Mouse (Mus musculus) E14TG2a.4 (cell line): ENCODE measurements around the gene Slc35b1.

Source experiments
- H3K27me3 ChIP-seq: 2 replicates; pipeline ENCODE4 v1.6.1; 2014; ENCODE audit warnings: low read length, control low read depth; ENCODE audit not compliant: insufficient read depth
- H3K36me3 ChIP-seq: 2 replicates; pipeline ENCODE4 v1.6.1; 2014; ENCODE audit warnings: low read length, control low read depth; ENCODE audit not compliant: insufficient read depth
- H3K4me1 ChIP-seq: replicated peaks from 2 replicates; pipeline ENCODE4 v1.6.1; 2014; ENCODE audit warnings: low read depth, low read length, control low read depth
- H3K4me3 ChIP-seq: replicated peaks from 2 replicates; pipeline ENCODE4 v1.5.1; 2014; ENCODE audit warnings: mild to moderate bottlenecking, low read length
- H3K9me3 ChIP-seq: 2 replicates; pipeline ENCODE4 v1.6.1; 2014; ENCODE audit warnings: low read length, control low read depth
- CTCF ChIP-seq: conservative IDR thresholded peaks from 2 replicates; pipeline ENCODE4 v1.5.1; 2014; ENCODE audit warnings: low read length
- NANOG ChIP-seq: IDR thresholded peaks from 2 replicates; pipeline ENCODE4 v1.6.1; 2014; ENCODE audit warnings: borderline replicate concordance, low read length, mixed read lengths
- POU5F1 ChIP-seq: IDR thresholded peaks from 2 replicates; pipeline ENCODE4 v1.6.1; 2014; ENCODE audit warnings: low read length, borderline replicate concordance

The Slc35b1 gene

DNA sequence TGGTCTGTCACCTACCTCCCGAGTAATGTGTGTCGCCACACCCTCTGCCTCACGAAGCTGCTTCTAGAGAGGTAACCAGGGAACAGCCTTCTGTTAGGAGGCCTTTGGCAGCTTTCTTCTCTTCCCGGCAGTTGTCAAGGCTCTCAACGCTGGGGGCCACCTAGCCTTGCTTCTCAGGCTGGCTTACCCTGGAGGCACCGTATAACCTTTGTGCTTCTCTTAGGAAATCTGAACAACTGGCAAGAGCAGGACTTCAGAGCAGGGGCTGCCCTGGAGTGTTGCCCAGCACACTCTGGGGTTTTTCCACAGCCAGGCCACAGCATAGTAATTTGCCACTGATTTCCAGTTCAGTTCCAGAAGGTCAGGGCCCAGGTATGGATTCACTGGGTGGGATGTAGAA is 34.2 kb upstream of the Slc35b1 start:
- Histone ChIP-seq H3K4me1 (peaks cover 29% of the 10 kb centered on the region), H3K27me3 (no peaks in the 10 kb centered on the region), H3K9me3 (no peaks in the 10 kb centered on the region), H3K4me3 (no peak overlapping the region), H3K36me3 (peaks cover 90% of the 10 kb centered on the region)
- no peak for TF ChIP-seq CTCF
- TF ChIP-seq POU5F1: no peak
- no peak for TF ChIP-seq NANOG

DNA sequence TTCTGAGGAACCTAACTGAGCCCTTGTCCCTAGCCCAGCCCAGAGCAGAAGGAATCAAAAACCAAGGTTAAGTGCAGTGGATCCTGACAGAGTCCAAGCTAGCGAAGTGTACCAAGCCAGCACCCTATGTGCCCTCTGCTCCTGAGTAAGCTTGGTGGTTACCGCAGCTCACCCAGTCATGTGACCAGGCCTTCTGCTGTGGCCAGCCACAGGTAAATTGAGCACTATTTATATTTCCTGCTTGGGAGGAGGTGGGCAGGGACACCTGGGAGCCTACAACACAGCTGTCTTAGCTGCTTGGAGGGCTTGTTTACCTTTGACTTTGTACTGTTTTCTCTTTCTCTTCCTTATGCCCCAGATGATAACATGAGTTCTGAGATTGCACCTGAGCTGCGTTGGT is 33.5 kb upstream of the Slc35b1 start:
- no peaks in the 10 kb centered on the region for H3K9me3 ChIP-seq
- H3K4me3 ChIP-seq: no peak overlapping the region
- peaks cover 29% of the 10 kb centered on the region for H3K4me1 ChIP-seq
- TF ChIP-seq CTCF (no peak), NANOG (no peak), POU5F1 (no peak)
- H3K27me3 ChIP-seq: no peaks in the 10 kb centered on the region
- peaks cover 90% of the 10 kb centered on the region for H3K36me3 ChIP-seq

DNA sequence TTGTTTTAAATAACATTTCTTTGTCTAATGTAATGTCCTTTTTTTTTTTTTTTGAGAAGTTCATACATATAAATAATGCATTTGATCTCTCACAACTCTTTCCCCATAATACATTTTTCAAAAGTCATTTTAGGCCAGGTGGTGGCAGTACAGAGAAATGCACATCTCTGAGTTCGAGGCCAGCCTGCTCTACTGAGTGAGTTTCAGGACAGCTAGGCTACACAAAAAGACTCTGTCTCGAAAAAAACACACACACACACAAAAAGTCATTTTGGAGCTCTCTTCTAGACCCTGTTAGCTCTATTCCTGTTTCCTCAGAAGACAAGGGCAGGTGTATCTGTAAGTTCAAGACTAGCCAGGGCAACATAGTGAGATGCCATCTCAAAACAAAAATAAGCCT is 31.8 kb upstream of the Slc35b1 start:
- Histone ChIP-seq H3K36me3 (peaks cover 90% of the 10 kb centered on the region), H3K4me3 (no peak overlapping the region), H3K9me3 (no peaks in the 10 kb centered on the region), H3K27me3 (no peaks in the 10 kb centered on the region), H3K4me1 (peaks cover 46% of the 10 kb centered on the region)
- no peak for TF ChIP-seq POU5F1
- TF ChIP-seq NANOG: no peak
- TF ChIP-seq CTCF: no peak

DNA sequence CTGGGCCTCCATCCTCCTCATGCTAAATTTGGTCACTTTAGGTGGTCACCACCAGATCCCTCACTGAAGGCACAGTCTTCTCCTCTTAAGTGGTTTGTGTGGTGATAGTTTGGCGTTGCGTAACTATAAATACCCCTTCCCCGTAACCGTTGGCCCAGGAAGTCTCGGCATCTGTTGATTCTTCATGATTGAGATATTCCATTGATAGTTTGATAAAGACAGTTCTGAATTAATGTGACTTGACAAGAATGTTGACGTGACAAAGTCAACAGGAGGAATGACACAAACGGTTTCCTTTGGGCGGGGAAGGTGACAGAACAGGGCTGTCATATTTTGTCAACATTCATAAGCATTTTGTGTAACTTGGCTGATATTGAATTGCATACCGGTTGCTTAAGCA is 31.3 kb upstream of the Slc35b1 start:
- Histone ChIP-seq H3K27me3 (no peaks in the 10 kb centered on the region), H3K9me3 (no peaks in the 10 kb centered on the region), H3K4me3 (no peak overlapping the region), H3K4me1 (peaks cover 51% of the 10 kb centered on the region), H3K36me3 (peaks cover 90% of the 10 kb centered on the region)
- no peak for TF ChIP-seq NANOG
- no peak for TF ChIP-seq CTCF
- TF ChIP-seq POU5F1: no peak

DNA sequence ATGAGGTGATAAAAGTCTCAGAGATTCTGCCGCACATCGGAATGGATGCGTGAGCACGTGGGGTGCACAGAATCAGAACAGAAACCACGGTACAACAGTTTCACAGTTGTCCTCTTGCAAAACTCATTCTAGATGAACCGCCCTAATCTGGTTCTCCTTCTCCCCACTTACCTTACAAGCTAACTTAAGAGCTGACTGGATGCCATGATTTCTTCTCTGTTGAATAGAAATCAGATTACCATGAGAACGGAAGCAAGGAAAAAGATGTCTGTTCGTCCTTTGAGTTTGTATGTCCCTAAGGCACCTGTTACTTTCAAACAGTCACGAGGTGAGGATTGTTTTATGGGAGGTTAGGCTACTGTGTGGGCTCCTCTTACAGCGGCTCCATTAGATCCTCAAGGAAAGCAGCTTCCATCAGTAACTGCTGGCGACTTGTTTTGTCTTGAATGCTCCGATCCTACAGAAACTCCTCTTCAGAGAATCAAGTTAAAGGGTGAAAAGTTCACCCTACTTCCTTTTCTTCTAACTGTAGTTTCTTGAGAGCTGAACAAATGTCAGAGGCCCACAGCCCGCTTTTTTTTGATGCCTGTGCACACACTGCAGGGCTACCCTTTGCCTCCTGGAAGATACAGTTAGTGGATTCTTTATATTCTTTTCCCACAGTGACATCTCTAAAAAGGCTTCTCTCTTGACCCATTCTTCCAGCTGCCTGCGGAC is 30.1 kb upstream of the Slc35b1 start:
- peaks cover 89% of the 10 kb centered on the region for H3K36me3 ChIP-seq
- H3K4me1 ChIP-seq: peaks cover 60% of the 10 kb centered on the region
- no peak for TF ChIP-seq CTCF
- no peaks in the 10 kb centered on the region for H3K9me3 ChIP-seq
- H3K4me3 ChIP-seq: no peak overlapping the region
- no peaks in the 10 kb centered on the region for H3K27me3 ChIP-seq

DNA sequence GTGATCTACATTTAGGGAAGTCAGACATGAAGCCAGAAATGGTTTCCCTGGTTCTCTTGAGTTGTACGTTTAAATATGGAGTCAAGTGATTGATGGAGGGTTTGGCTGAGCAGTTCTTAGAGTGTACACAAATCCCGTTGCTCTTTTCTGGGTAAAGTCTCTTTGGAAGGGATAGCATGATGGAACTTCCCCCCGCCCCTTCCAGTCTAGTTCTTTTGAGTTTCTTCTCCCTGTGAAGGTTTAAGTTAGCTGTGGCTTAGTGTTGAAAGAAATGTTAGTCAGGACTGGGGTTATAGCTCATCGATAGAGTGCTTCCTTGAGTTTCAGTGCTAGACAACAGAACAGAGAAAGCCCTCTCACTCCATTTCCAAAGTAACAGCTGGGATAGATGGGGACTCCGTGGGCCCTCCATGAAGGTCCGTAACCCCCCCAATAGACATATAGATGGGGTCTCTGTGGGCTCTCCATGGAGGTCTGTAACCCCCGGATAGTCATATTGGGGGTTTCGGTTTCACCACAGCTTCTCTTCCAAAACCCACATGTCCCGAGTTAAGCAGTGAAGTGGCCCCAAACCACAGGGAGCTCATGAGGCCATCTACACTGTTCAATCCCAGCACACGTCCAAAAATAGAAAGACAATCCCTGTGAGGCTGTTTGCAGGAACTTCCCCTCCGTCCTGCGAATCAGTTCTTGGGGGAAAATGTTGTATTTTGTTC is 29.4 kb upstream of the Slc35b1 start:
- no peaks in the 10 kb centered on the region for H3K27me3 ChIP-seq
- H3K4me3 ChIP-seq: no peak overlapping the region
- H3K36me3 ChIP-seq: peaks cover 91% of the 10 kb centered on the region
- no peak for TF ChIP-seq POU5F1
- no peak for TF ChIP-seq NANOG
- TF ChIP-seq CTCF: no peak
- H3K4me1 ChIP-seq: peaks cover 59% of the 10 kb centered on the region
- H3K9me3 ChIP-seq: no peaks in the 10 kb centered on the region

DNA sequence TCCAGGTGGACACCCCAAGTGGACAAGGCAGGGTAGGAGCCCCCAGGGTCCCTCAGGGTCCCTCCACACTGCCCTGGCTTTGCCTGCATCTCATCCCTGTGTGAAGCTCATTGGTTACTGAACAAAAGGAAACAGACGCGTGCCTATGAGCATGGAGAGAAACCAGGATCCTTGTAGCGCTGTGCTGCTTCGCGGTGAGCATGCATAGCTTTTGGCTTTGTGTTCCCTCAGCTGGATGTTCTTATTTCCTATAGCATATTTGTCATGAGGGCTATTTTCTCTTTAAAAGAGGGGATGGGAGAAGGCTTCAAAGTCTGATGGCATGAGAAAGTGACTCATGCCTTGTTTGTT is 28.9 kb upstream of the Slc35b1 start:
- H3K27me3 ChIP-seq: no peaks in the 10 kb centered on the region
- H3K9me3 ChIP-seq: no peaks in the 10 kb centered on the region
- peaks cover 91% of the 10 kb centered on the region for H3K36me3 ChIP-seq
- TF ChIP-seq POU5F1 (no peak), CTCF (no peak), NANOG (no peak)
- peaks cover 57% of the 10 kb centered on the region for H3K4me1 ChIP-seq
- H3K4me3 ChIP-seq: no peak overlapping the region

DNA sequence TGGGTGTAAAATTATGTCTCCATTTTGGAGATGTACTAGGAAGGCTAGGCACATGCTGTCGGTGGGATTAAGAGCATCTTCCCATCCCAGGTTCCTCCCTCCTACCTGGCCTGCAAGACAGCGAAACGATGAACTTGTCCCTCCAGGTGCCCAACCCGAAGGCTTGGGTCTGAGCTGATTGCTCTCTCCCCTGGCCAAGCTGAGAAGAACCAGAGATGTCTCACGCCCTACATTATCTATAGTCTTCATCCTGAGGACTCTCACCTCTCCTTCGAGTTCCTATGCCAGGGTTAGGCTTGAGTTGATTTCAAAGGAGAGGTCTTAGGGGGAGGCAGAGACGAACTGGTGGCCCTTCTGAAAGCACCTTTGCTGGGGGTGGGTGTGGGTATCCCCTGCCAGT is 28.5 kb upstream of the Slc35b1 start:
- Histone ChIP-seq H3K4me3 (no peak overlapping the region), H3K4me1 (peaks cover 57% of the 10 kb centered on the region), H3K36me3 (peaks cover 91% of the 10 kb centered on the region), H3K9me3 (no peaks in the 10 kb centered on the region), H3K27me3 (no peaks in the 10 kb centered on the region)
- TF ChIP-seq CTCF (no peak), POU5F1 (no peak)
